Mouse (Mus musculus): ENCODE measurements at regions not wholly inside any gene's neighbourhood (a gene's known extent, or its start where the extent isn't known, plus 50 kb on each side); places are given as distances from the start of the nearest gene placed in this dataset.

- peak; percentile 64 to 83 for DNase-seq (ENCODE audit: low spot score in 2 of 2)
- TF ChIP-seq CTCF (conservative IDR thresholded peaks at IDR 0.05), result no peak
- no peak overlapping the region for H3K4me3 ChIP-seq
- peak overlapping the region; percentile 16; the same call in 1 of the 2 replicates for H3K27ac ChIP-seq
These were observed 456.6 kb downstream of the Tecrl start for GRCm38 (mm10) chr5:82898389-82898788.

- Histone ChIP-seq H3K27ac (no peak overlapping the region), H3K4me3 (no peak overlapping the region)
- no peak for TF ChIP-seq CTCF (conservative IDR thresholded peaks at IDR 0.05)
- no peak for DNase-seq (ENCODE audit: low spot score in 2 of 2)
These were observed 485.7 kb downstream of the Tecrl start for GRCm38 (mm10) chr5:82869264-82869663.

DNA sequence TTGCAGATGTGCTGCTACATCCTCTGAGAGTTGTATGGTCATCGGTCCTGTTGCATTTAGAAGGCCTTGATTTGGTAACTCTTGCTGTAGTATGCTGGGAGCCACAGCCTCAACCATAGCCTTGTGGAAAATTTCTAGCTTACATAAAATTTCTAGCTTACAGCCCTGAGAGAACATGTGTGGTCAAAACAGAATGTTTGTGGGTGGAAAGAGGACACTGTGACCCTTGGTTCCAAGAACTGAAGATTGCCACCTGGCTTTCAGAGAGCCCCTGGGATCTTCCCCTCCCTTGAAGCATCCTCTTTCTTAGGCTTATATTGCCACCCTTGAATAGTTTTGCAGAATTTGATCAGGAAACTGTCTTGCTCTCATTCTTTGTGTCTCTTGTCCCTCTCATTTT, 490.6 kb downstream of the Tecrl start:
- DNase-seq (ENCODE audit: low spot score in 2 of 2), result no peak
- TF ChIP-seq CTCF (conservative IDR thresholded peaks at IDR 0.05), result no peak
- Histone ChIP-seq H3K4me3 (no peak overlapping the region), H3K27ac (no peak overlapping the region)

GRCm38 (mm10) chr5:82825327-82825726, 529.7 kb downstream of the Tecrl start:
- no peak for TF ChIP-seq CTCF (conservative IDR thresholded peaks at IDR 0.05)
- no peak for DNase-seq (ENCODE audit: low spot score in 2 of 2)

GRCm38 (mm10) chr5:82793197-82793596, 561.8 kb downstream of the Tecrl start:
- H3K27ac ChIP-seq, result no peak overlapping the region
- no peak overlapping the region for H3K4me3 ChIP-seq
- TF ChIP-seq CTCF (conservative IDR thresholded peaks at IDR 0.05), result no peak
- no peak for DNase-seq (ENCODE audit: low spot score in 2 of 2)

More at GRCm38 (mm10) chr5:82825327-82825726, 529.7 kb downstream of the Tecrl start:
- Histone ChIP-seq H3K4me3 (no peak overlapping the region), H3K27ac (no peak overlapping the region)

Small RNAs in the stretch of these regions (microRNA-seq; reads per million reads assigned to microRNA genes)
- gene Mir1187, result 0 reads per million in 2 experiments
